Mouse (Mus musculus): ENCODE measurements around the gene Jund.

- TF ChIP-seq CTCF (IDR thresholded peaks at IDR 0.05; ENCODE audit: low read depth, low read length), result no peak
- no peak for TF ChIP-seq POLR2A (IDR thresholded peaks at IDR 0.05; ENCODE audit: borderline replicate concordance, low read depth, low read length)
Measured at GRCm38 (mm10) chr8:70693636-70694035, 5.1 kb upstream of the Jund start.

All from bone marrow macrophage, adult 2 months (primary cell).